Mouse (Mus musculus) E14TG2a.4 (cell line): ENCODE results near the gene Arel1.

ENCODE experiments used
- H3K27me3 ChIP-seq: 2 replicates; pipeline ENCODE4 v1.6.1; 2014; ENCODE audit warnings: low read length, control low read depth; ENCODE audit not compliant: insufficient read depth
- H3K36me3 ChIP-seq: 2 replicates; pipeline ENCODE4 v1.6.1; 2014; ENCODE audit warnings: low read length, control low read depth; ENCODE audit not compliant: insufficient read depth
- H3K4me1 ChIP-seq: replicated peaks from 2 replicates; pipeline ENCODE4 v1.6.1; 2014; ENCODE audit warnings: low read depth, low read length, control low read depth
- H3K4me3 ChIP-seq: replicated peaks from 2 replicates; pipeline ENCODE4 v1.5.1; 2014; ENCODE audit warnings: mild to moderate bottlenecking, low read length
- H3K9me3 ChIP-seq: 2 replicates; pipeline ENCODE4 v1.6.1; 2014; ENCODE audit warnings: low read length, control low read depth
- CTCF ChIP-seq: conservative IDR thresholded peaks from 2 replicates; pipeline ENCODE4 v1.5.1; 2014; ENCODE audit warnings: low read length
- NANOG ChIP-seq: IDR thresholded peaks from 2 replicates; pipeline ENCODE4 v1.6.1; 2014; ENCODE audit warnings: borderline replicate concordance, low read length, mixed read lengths
- POU5F1 ChIP-seq: IDR thresholded peaks from 2 replicates; pipeline ENCODE4 v1.6.1; 2014; ENCODE audit warnings: low read length, borderline replicate concordance

Arel1 gene

DNA sequence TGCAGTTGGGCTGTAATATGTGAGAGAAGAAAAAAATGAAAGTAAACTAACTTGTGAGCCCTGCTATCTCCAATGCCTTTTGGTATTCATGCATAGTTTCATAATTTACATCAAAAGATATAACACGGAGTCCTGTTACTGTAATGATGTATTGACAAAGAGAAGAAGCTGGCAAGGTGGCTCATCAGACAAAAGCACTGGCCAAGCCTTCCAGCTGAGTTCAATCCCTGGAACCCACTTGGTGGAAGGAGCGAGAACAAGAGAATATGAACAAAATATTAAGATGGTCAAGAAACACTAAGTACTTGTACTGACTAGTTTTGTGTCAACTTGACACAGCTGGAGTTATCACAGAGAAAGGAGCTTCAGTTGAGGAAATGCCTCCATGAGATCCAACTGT, 98.4 kb downstream of the Arel1 start:
- peaks cover 12% of the 10 kb centered on the region; the same call in 1 of the 2 replicates for H3K4me1 ChIP-seq
- no peak for TF ChIP-seq NANOG
- no peak for TF ChIP-seq CTCF
- TF ChIP-seq POU5F1 = no peak
- peaks cover 42% of the 10 kb centered on the region for H3K27me3 ChIP-seq
- no peaks in the 10 kb centered on the region for H3K36me3 ChIP-seq
- no peaks in the 10 kb centered on the region for H3K9me3 ChIP-seq
- H3K4me3 ChIP-seq = no peak overlapping the region
